Mouse (Mus musculus) olfactory bulb, adult 2 months (tissue): ENCODE measurements around the gene Hes2. TPM values are rescaled to one million over a fixed set of nuclear protein-coding genes. Genes with fewer than 3 reads are reported as not detected.

Experiments used
- H3K27ac ChIP-seq: fragments of 200-500 bp; 2 replicates; pipeline ENCODE4 v1.5.1; 2012; ENCODE audit warnings: low read depth, low read length; ENCODE audit not compliant: insufficient read depth
- H3K4me1 ChIP-seq: fragments of 200-500 bp; 2 replicates; pipeline ENCODE4 v1.6.1; 2012; ENCODE audit warnings: low read length; ENCODE audit not compliant: control insufficient read depth, insufficient read depth
- H3K4me3 ChIP-seq: fragments of 200-500 bp; 2 replicates; pipeline ENCODE4 v1.5.1; 2012; ENCODE audit warnings: mild to moderate bottlenecking, low read depth, low read length, moderate library complexity; ENCODE audit not compliant: insufficient read depth
- CTCF ChIP-seq: fragments of 200-500 bp; IDR thresholded peaks from 2 replicates; pipeline ENCODE4 v1.5.1; 2012; ENCODE audit warnings: low read depth, mild to moderate bottlenecking, low read length, moderate library complexity; ENCODE audit not compliant: insufficient read depth
- POLR2A ChIP-seq: fragments of 200-500 bp; IDR thresholded peaks from 2 replicates; pipeline ENCODE4 v1.6.1; 2012; ENCODE audit warnings: mild to moderate bottlenecking, low read depth, low read length, moderate library complexity; ENCODE audit not compliant: insufficient read depth
- WGBS: fragments of 180-500 bp; shearing (Covaris S2); methylation state at CpG from one replicate; pipeline ENCODE4 v1.1.7; 2018; 5-methylcytosine and 5-hydroxymethylcytosine counted together
- polyA plus RNA-seq: library from polyadenylated mRNA; stranded (reverse); fragments of >200 nt; gene quantifications from 2 replicates; pipeline ENCODE4 v1.2.4, GENCODE M21; 2012; ENCODE audit warnings: low replicate concordance; ENCODE audit not compliant: missing spikeins, insufficient read depth, insufficient read length

The Hes2 gene
- polyA plus RNA-seq, 1 experiment = not detected

DNA sequence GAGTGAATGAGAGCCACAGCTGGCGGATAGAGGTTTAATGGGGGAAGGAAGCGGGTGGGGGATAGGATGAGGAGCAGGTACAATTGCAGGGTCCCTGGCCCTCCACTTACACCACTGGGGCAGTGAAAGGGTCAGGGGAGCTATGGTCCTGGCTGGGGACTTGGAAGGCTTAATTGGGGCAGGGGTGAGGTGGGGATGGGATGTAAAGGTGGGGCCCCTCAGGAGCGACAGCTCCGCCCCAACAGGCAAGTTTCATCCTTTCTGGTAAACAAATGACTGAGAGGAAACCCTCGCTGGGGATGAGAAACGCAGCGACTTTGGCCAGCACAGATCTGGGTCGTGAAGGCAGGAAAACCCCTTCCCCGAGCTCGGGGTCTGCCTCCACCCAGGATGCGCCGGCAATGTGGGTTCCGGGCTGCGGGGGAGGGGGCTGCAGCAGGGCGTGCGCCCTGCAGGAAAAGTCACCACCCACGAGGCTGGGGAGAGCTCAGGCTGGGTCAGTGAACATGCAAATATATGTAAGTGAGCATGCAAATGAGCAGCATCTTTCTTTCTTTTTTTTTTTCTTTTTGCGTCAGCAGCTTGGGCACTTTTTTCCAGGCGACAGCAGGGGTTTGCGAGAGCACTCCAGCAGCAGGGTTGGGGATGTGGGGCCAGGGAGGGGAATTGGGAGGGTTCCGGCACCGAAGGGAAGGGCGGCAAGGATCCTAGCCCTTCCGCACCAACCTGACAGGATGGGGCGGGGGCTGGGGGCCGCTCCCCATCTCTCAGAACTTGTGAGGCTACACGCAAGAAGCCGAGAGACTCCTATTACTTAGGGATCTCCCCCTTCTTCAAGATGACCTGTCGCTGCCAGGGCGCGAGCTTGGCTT lies 38.1 kb upstream of the Hes2 start:
- TF ChIP-seq CTCF = no peak
- no peak for TF ChIP-seq POLR2A
- Histone ChIP-seq H3K4me1 (peaks cover 32% of the 10 kb centered on the region), H3K4me3 (0 out of 2 replicates have a peak overlapping the region, but pooled peaks have one; percentile 1), H3K27ac (no peak overlapping the region)
- 7% methylated on average over 31 of the region's 31 CpGs for WGBS

DNA sequence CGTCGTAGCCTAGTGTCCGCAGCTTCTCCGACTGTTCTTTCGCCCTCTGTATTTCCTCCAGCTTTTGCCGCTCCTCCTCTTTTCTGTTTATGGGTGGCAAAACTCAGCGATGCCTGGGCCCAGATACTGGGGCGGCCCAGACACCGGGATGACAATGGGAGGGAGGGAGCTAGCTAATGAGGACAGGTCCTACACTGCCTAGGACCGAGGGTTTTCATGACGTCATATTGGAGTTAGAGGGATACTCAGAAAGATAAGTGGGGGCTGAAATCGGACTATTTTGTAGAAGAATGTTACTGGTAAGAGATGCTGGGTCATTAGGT lies 37.5 kb upstream of the Hes2 start:
- Histone ChIP-seq H3K4me1 (peaks cover 32% of the 10 kb centered on the region), H3K27ac (no peak overlapping the region), H3K4me3 (no peak overlapping the region)
- 4% methylated on average over 12 of the region's 12 CpGs for WGBS
- TF ChIP-seq CTCF (no peak), POLR2A (no peak)

DNA sequence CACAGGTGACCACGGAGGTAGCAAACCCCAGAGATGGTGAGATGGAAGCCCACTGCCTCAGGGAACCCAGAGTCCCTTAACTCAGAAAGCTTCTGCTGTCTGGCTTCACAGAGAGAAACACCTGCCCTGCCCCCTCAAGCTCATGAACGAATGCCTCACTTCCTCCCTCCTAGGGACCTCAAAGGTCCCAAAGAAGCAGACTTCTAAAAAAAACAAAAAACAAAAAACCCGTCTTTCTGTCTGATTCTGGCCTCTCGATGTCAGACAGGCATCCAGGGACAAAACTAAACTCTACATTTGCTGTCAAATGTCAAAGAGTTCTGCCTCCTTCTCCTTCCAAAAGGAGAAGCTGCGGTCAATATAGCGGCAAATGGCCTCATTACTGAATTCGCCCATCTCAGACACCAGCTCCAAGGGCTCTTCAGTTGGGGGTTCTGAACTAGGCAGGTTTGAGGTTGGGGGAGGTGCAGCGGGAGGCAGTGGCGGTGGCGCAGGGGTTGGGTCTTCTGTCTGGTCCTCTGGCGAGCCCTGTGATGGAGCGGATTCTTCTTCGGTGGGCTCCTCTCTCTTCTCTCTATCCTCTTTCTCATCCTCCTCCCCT lies 34.2 kb upstream of the Hes2 start:
- no peak for TF ChIP-seq POLR2A
- TF ChIP-seq CTCF = no peak
- Histone ChIP-seq H3K27ac (no peak overlapping the region), H3K4me1 (peaks cover 37% of the 10 kb centered on the region), H3K4me3 (no peak overlapping the region)
- 18% methylated on average over 13 of the region's 13 CpGs for WGBS

DNA sequence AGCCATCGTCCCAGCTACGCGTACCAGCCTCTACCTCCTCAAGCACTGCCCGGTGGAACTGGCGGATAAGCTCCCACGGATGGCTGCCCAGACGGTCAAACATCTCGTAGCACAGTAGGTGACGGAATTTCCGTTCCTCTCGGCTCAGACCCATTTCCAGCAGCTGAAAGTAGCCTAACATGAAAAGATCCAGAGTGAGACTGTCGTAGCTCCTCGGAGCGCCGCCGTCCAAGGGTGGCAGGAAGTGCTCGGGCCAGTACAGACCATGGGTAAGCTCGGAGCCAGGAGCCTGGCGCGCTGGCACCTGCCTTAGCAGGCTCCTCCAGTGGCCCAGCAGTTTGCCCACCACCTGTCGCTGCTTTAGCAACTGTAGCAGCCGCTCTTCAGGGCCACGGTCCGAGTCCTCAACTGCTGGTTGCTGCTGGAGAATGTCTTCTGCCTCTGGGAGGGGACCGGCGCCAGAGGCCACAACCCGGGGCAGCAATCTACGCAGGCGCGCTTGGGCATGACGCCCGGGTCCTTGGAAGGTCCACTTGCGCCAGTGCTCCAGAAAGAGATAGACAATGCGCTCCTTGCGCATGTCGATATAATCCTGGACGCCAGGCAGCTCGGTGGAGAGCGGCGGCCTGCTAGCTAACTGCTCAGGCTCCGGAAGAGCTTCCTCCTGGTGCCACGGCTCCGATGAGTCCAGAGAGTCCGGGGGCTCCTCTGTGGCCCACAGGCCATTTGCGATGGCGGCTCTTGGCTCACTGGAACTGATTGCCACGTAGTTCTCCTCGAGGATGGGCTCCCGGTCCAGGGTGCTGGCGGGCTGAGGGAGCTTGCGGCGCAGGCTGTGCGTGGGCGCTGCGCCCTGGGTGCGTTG lies 33.3 kb upstream of the Hes2 start:
- TF ChIP-seq POLR2A (no peak), CTCF (no peak)
- 6% methylated on average over 56 of the region's 56 CpGs for WGBS
- H3K27ac ChIP-seq = no peak overlapping the region
- H3K4me1 ChIP-seq = peaks cover 29% of the 10 kb centered on the region
- H3K4me3 ChIP-seq = peak overlapping the region; percentile 22

DNA sequence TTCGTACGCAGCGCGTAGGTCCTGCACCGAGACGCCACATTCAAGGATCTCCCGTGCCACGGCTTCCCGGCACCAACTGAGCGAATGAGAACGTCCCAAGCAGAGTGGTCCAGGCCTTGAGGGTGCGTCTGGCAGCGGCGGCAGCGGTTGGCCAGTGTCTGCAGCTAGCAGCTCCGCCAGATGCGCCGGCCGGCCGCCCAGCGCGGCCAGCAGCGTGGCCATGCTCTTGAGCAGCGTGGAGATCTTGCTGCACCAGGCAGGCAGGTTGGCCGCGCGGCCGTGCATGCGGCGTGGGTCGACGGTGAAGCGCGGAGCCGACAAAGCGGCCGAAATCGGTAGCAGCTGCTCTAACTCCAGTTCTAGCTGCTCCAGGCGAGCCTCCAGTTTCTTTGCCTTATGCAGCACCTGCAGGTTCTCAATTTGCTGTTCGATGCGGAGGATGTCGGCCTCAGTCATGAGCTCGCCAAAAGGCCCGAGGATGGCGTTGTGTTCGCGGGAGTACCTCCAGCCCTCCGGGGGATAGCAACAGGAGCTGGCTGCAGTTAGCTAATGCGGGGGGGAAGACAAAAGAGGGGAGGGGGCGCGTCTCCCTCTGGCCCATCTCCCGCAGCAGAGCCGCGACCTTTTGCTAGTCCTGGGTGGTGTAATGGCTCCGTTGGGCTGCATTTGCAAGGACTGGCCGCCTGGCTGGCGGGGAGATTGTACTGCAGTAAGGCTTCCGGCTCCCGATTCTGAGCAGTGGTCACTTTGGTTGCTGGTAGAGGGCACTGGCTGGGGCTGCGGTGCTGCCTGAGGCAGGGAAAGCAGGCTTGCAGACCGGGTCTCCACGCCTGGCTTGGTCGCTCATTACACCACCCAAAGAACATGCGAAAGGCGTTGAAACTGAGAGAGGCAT lies 32.4 kb upstream of the Hes2 start:
- TF ChIP-seq POLR2A (no peak), CTCF (no peak)
- WGBS = 12% methylated on average over 65 of the region's 65 CpGs
- H3K4me3 ChIP-seq = peak overlapping the region; percentile 22
- H3K4me1 ChIP-seq = peaks cover 28% of the 10 kb centered on the region
- no peak overlapping the region for H3K27ac ChIP-seq

DNA sequence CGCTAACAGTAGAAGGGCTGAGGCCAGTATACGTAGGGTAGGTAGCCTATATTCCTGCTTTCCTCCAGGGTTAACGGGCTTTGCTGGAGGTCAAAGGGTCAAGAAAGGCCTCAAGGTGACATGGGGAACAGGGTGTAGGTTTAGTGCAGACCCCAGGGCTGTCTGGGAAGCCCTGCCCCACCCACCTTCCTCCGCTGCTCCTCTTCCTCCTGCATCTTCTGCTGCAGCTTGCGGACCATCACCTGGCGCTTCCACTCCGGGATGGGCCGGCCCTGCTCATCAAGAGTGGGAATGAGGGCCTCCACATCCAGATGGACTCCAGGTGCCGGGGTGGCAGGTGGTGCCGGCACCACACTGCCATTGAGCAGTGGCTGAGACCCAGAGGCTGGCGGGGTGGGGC lies 30.8 kb upstream of the Hes2 start:
- Histone ChIP-seq H3K4me1 (peaks cover 36% of the 10 kb centered on the region), H3K4me3 (no peak overlapping the region), H3K27ac (no peak overlapping the region)
- WGBS = 88% methylated on average over 11 of the region's 11 CpGs
- TF ChIP-seq POLR2A (no peak), CTCF (no peak)

DNA sequence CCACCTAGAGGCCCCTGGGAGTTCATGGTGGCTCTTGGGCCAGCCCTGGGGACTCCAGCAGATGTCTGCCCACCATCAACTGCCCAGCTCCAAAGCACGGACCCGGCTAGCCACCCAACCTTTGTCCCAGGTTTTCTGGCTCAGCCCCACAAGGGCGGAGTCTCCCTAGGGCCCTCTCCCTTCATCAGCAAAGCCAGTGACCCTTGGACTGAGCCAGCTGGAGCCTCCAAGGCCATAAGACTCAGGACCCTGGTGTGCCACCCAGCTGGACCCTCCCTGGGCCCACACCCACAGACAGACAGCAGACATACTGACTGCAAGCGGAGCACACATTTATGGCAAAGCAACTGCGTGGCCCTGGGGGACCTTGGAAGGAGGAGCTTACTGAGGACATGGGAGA lies 29.9 kb upstream of the Hes2 start:
- peaks cover 36% of the 10 kb centered on the region for H3K4me1 ChIP-seq
- no peak overlapping the region for H3K27ac ChIP-seq
- WGBS = 69% methylated on average over 5 of the region's 5 CpGs
- TF ChIP-seq POLR2A (no peak), CTCF (no peak)
- no peak overlapping the region for H3K4me3 ChIP-seq

DNA sequence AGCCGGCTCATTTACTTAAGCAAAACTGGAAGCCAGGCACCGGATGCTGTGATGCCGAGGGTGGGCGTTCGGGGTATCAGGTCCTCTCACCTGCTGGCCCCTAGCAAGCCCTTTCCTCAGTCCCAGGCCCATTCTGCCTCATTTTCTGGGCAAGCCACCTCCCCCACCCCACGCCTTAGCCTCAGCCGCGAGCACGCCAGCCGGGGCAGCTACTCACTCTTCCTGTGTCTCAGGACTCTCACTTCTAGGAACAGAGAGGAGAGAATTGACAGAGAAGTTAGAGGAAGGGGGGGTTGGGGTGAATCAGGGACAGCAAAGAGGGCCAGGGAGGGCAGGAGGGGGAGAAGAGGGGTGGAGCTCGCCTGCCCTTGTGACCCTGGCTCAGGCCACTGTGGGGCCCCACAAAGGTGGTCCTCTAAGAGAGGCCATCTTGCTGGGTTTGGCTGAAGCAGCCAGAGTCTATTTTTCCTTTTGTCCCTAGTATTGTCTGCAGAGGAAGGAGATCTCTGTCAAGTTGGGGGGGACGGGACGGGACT lies 29.2 kb upstream of the Hes2 start:
- H3K27ac ChIP-seq = no peak overlapping the region
- H3K4me3 ChIP-seq = no peak overlapping the region
- 58% methylated on average over 13 of the region's 13 CpGs for WGBS
- H3K4me1 ChIP-seq = peaks cover 36% of the 10 kb centered on the region
- TF ChIP-seq CTCF = no peak
